Comparison of ENCODE assay signal across 7 mouse cellular contexts in the genomic region with DNA sequence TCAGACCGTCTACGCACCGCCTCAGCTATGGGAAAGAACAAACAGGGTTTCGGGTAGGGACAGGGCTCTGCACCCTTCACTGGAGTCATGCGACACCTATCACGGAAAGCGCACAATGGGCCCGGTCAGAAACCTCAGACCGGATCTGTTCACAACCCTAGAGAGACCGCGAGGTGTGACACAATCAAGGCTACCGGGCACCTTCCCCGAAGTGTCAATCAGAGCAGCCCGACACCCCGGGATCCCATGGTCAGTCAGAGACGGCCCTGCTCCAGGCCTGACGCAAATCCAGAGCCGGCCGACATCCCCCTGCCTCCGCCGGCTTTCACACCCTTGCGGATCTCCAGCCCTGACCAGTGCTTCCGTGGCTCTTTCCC. TPM values are rescaled to one million over a fixed set of nuclear protein-coding genes. Genes with fewer than 3 reads are reported as not detected.
A peak's percentile ranks its signal among the peaks of the same experiment; 100 is the strongest.
DNase-seq lines count a peak whose midpoint lies in the region; ATAC-seq and TF ChIP-seq lines count a peak whose summit lies in the region.

No protein-coding gene starts in this region.

- no peak for TF ChIP-seq CTCF in hindbrain, postnatal 0 days (IDR thresholded peaks at IDR 0.05; ENCODE audit: low read depth)

- H3K36me3 ChIP-seq in embryonic facial prominence, embryonic 10.5 days (replicated peaks): no peaks in the 10 kb centered on the region
- no peaks in the 10 kb centered on the region for H3K36me3 ChIP-seq in hindbrain, postnatal 0 days (ENCODE audit: insufficient read depth, low read length)

- H3K4me2 ChIP-seq in hindbrain, postnatal 0 days (ENCODE audit: low read depth, low read length): peak overlapping the region; percentile 77

- peak; percentile 77 for ATAC-seq in hindbrain, postnatal 0 days
- ATAC-seq in megakaryocyte-erythroid progenitor cell, adult 5-6 weeks (replicated peaks; ENCODE audit: low FRiP score, low TSS enrichment, poor library complexity, severe bottlenecking): peak; percentile 15; the same call in 1 of the 2 replicates

- peak; percentile 14 to 25 for DNase-seq in spleen, postnatal 14 days (ENCODE audit: low spot score in 2 of 2)
- no peak for DNase-seq in spleen, postnatal 10 days (ENCODE audit: low spot score in 2 of 2)
- DNase-seq in embryonic facial prominence, embryonic 10.5 days (ENCODE audit: low spot score): no peak
- no peak for DNase-seq in hindbrain, postnatal 0 days (ENCODE audit: low spot score)
- no peak for DNase-seq in gastrocnemius, adult 18-20 months (ENCODE audit: low spot score)
- no peak for DNase-seq in left cerebral cortex, adult 9 months (ENCODE audit: low spot score in 2 of 2)

- under 1% methylated on average over 23 of the region's 23 CpGs for WGBS in embryonic facial prominence, embryonic 10.5 days
- WGBS in hindbrain, postnatal 0 days: under 1% methylated on average over 23 of the region's 23 CpGs

- H3K4me3 ChIP-seq in embryonic facial prominence, embryonic 10.5 days: peak overlapping the region; percentile 86
- peak overlapping the region; percentile 85 for H3K4me3 ChIP-seq in hindbrain, postnatal 0 days (ENCODE audit: low read length)

- peak overlapping the region; percentile 77 for H3K9ac ChIP-seq in hindbrain, postnatal 0 days (replicated peaks; ENCODE audit: low read length)

- no peaks in the 10 kb centered on the region for H3K27me3 ChIP-seq in embryonic facial prominence, embryonic 10.5 days (replicated peaks; ENCODE audit: low read depth, poor library complexity, severe bottlenecking)
- no peaks in the 10 kb centered on the region for H3K27me3 ChIP-seq in hindbrain, postnatal 0 days (ENCODE audit: insufficient read depth, low read length)

- H3K9me3 ChIP-seq in embryonic facial prominence, embryonic 10.5 days: no peaks in the 10 kb centered on the region
- no peaks in the 10 kb centered on the region for H3K9me3 ChIP-seq in hindbrain, postnatal 0 days (ENCODE audit: low read length)

- H3K27ac ChIP-seq in embryonic facial prominence, embryonic 10.5 days (replicated peaks): peak overlapping the region; percentile 90
- peak overlapping the region; percentile 89 for H3K27ac ChIP-seq in hindbrain, postnatal 0 days

- H3K4me1 ChIP-seq in embryonic facial prominence, embryonic 10.5 days: peaks cover 12% of the 10 kb centered on the region
- peaks cover 6% of the 10 kb centered on the region; the same call in 1 of the 2 replicates for H3K4me1 ChIP-seq in hindbrain, postnatal 0 days (ENCODE audit: insufficient read depth, low read length)

RNA-seq across cellular contexts. Expression of gene Ano10, which starts 0.4 kb away (rescaled TPM):
- 26.3 and 27.9 TPM in 2 replicates for polyA plus RNA-seq in embryonic facial prominence, embryonic 10.5 days (2016; fragmentation: Nextera tagmentation; extraction: Ambion mirVana)
- 35.3 and 48.6 TPM in 2 replicates for total RNA-seq in hindbrain, postnatal 0 days (2014; rRNA removed)
- 32.9 and 34.5 TPM in 2 replicates for polyA plus RNA-seq in hindbrain, postnatal 0 days (2015; fragmentation: Nextera tagmentation; extraction: Ambion mirVana)
- 4.6 and 6.4 TPM in 2 replicates for total RNA-seq in megakaryocyte-erythroid progenitor cell, adult 5-6 weeks (2014; fragmentation: Nextera tagmentation)
- total RNA-seq in megakaryocyte-erythroid progenitor cell, adult 5-6 weeks (2017): 0.65 and 0.70 TPM in 2 replicates
- total RNA-seq in gastrocnemius, adult 18-20 months (2021): 10 to 100 TPM; 42.8 to 45.3 TPM

RNA-seq across cellular contexts. Expression of gene Abhd5, which starts 57.6 kb away (rescaled TPM):
- polyA plus RNA-seq in embryonic facial prominence, embryonic 10.5 days (2016; fragmentation: Nextera tagmentation; extraction: Ambion mirVana): 19.3 and 21.6 TPM in 2 replicates
- total RNA-seq in hindbrain, postnatal 0 days (2014; rRNA removed): 30.3 and 33.2 TPM in 2 replicates
- 25.5 and 30.6 TPM in 2 replicates for polyA plus RNA-seq in hindbrain, postnatal 0 days (2015; fragmentation: Nextera tagmentation; extraction: Ambion mirVana)
- 23.6 and 30.9 TPM in 2 replicates for total RNA-seq in megakaryocyte-erythroid progenitor cell, adult 5-6 weeks (2014; fragmentation: Nextera tagmentation)
- total RNA-seq in megakaryocyte-erythroid progenitor cell, adult 5-6 weeks (2017): 17.7 and 26.4 TPM in 2 replicates
- total RNA-seq in gastrocnemius, adult 18-20 months (2021): 10 to 100 TPM; 46.7 to 48.2 TPM

Comparison
In these comparisons a context has a peak if more than half of its experiments do, and no peak if none do; other contexts are left out.
1. DNase-seq: peak in spleen, postnatal 14 days (2 of 2); none in spleen, postnatal 10 days (0 of 2), embryonic facial prominence, embryonic 10.5 days (single experiment), hindbrain, postnatal 0 days (single experiment), gastrocnemius, adult 18-20 months (single experiment) and left cerebral cortex, adult 9 months (0 of 2).